ENCODE assay signal across 7 mouse cellular contexts in genomic region chr9:83726105-83726504, GRCm38 (mm10).
DNase-seq lines count a peak whose midpoint lies in the region; ATAC-seq and TF ChIP-seq lines count a peak whose summit lies in the region.

No protein-coding gene starts in this region.

- TF ChIP-seq CTCF in kidney, adult 2 months (conservative IDR thresholded peaks at IDR 0.05; ENCODE audit: insufficient read depth, insufficient read length, low read depth, low read length), result no peak
- peak; percentile 32 for TF ChIP-seq CTCF in Patski (IDR thresholded peaks at IDR 0.05)
- TF ChIP-seq CTCF in lung, postnatal 0 days (IDR thresholded peaks at IDR 0.05), result peak; percentile 37

- CTCF ChIA-PET in Patski (lab: Charles Lee), result interaction anchor here (0.7 to 1.1 kb wide), 3 partner anchors 10 to 145 kb away, joined by 3 read pairs; no protein-coding TSS in a partner anchor

- no peaks in the 10 kb centered on the region for H3K9me3 ChIP-seq in kidney, embryonic 14.5 days (ENCODE audit: control insufficient read depth, low read length)
- no peaks in the 10 kb centered on the region for H3K9me3 ChIP-seq in lung, postnatal 0 days (ENCODE audit: low read length)

- POLR2A ChIA-PET in Patski (lab: Charles Lee), result no interaction called here

- no peak overlapping the region for H3K9ac ChIP-seq in kidney, embryonic 14.5 days (ENCODE audit: low read depth, low read length)
- no peak overlapping the region for H3K9ac ChIP-seq in lung, postnatal 0 days (replicated peaks; ENCODE audit: low read depth)

- no peak overlapping the region for H3K4me2 ChIP-seq in kidney, embryonic 14.5 days (replicated peaks; ENCODE audit: low read depth, low read length)
- H3K4me2 ChIP-seq in lung, postnatal 0 days (replicated peaks; ENCODE audit: low read depth, low read length), result peak overlapping the region; percentile 3; the same call in 1 of the 2 replicates

- DNase-seq in kidney, adult 2 months, result peak; percentile 74
- no peak for DNase-seq in Patski (ENCODE audit: low read depth, low spot score)
- peak; percentile 60 to 63 for DNase-seq in cerebellum, postnatal 10 days
- DNase-seq in lung, postnatal 0 days (ENCODE audit: low spot score), result peak; percentile 40
- DNase-seq in spleen, adult 12 weeks (ENCODE audit: low spot score), result no peak
- no peak for DNase-seq in gastrocnemius, postnatal 10 days

- no peak overlapping the region for H3K4me3 ChIP-seq in kidney, adult 2 months (ENCODE audit: insufficient read depth, low read depth, low read length)
- H3K4me3 ChIP-seq in kidney, embryonic 14.5 days (ENCODE audit: low read length), result no peak overlapping the region
- no peak overlapping the region for H3K4me3 ChIP-seq in lung, postnatal 0 days (ENCODE audit: low read depth, low read length)

- no peak for ATAC-seq in kidney, embryonic 14.5 days (ENCODE audit: low FRiP score, low TSS enrichment)
- no peak for ATAC-seq in Patski
- ATAC-seq in lung, postnatal 0 days, result no peak

- H3K36me3 ChIP-seq in kidney, adult 2 months (ENCODE audit: control insufficient read depth, insufficient read depth, low read length), result no peaks in the 10 kb centered on the region
- H3K36me3 ChIP-seq in kidney, embryonic 14.5 days (ENCODE audit: control insufficient read depth, insufficient read depth, low read length), result no peaks in the 10 kb centered on the region
- H3K36me3 ChIP-seq in lung, postnatal 0 days (ENCODE audit: insufficient read depth, low read length), result no peaks in the 10 kb centered on the region

- no peaks in the 10 kb centered on the region for H3K27me3 ChIP-seq in kidney, adult 2 months (replicated peaks; ENCODE audit: control insufficient read depth, insufficient read depth, low read length)
- H3K27me3 ChIP-seq in kidney, embryonic 14.5 days (ENCODE audit: control insufficient read depth, insufficient read depth, low read length), result no peaks in the 10 kb centered on the region
- H3K27me3 ChIP-seq in Patski, result no peaks in the 10 kb centered on the region
- H3K27me3 ChIP-seq in lung, postnatal 0 days (replicated peaks; ENCODE audit: insufficient read depth, low read length), result no peaks in the 10 kb centered on the region

- in situ Hi-C loops in Patski (cut with MboI; ENCODE audit: low pct_unique_long_range_greater_than_20kb), result no loop called here

- H3K27ac ChIP-seq in kidney, adult 2 months (ENCODE audit: insufficient read depth, low read depth, low read length), result peak overlapping the region; percentile 55
- no peak overlapping the region for H3K27ac ChIP-seq in kidney, embryonic 14.5 days (ENCODE audit: low read depth, low read length)
- H3K27ac ChIP-seq in lung, postnatal 0 days (ENCODE audit: low read length), result no peak overlapping the region

- TF ChIP-seq POLR2A in kidney, adult 2 months (IDR thresholded peaks at IDR 0.05; ENCODE audit: low read depth, low read length), result no peak

- H3K4me1 ChIP-seq in kidney, adult 2 months (ENCODE audit: control insufficient read depth, insufficient read depth, low read length), result peaks cover 5% of the 10 kb centered on the region; the same call in 1 of the 2 replicates
- no peaks in the 10 kb centered on the region for H3K4me1 ChIP-seq in kidney, embryonic 14.5 days (ENCODE audit: control insufficient read depth, insufficient read depth, low read length)
- H3K4me1 ChIP-seq in lung, postnatal 0 days (ENCODE audit: insufficient read depth, low read depth, low read length), result no peaks in the 10 kb centered on the region

- 28% methylated on average over 9 of the region's 9 CpGs for WGBS in kidney, adult 2 months
- WGBS in kidney, embryonic 14.5 days, result 68% methylated on average over 9 of the region's 9 CpGs
- 41% methylated on average over 9 of the region's 9 CpGs for WGBS in lung, postnatal 0 days

- TF ChIP-seq EP300 in lung, postnatal 0 days (IDR thresholded peaks at IDR 0.05), result no peak

Comparison
In these comparisons a context has a peak if more than half of its experiments do, and no peak if none do; other contexts are left out.
1. DNase-seq: peak in kidney, adult 2 months (single experiment), cerebellum, postnatal 10 days (2 of 2) and lung, postnatal 0 days (single experiment); none in Patski (single experiment), spleen, adult 12 weeks (single experiment) and gastrocnemius, postnatal 10 days (single experiment).